Mouse (Mus musculus) gastrocnemius, postnatal 10 days (tissue): ENCODE results near the gene Scgb1b11. TPM values are rescaled to one million over a fixed set of nuclear protein-coding genes. Genes with fewer than 3 reads are reported as not detected.
"Not testable (repeated sequence)": the region's sequence is repeated elsewhere in the genome, so short reads cannot be mapped to it uniquely, and the experiment has no call there.

ENCODE experiments used
- DNase-seq: peaks from one replicate; pipeline ENCODE4 v3.0.0; 2021; ENCODE audit warnings: mixed read lengths
- long read RNA-seq, 2 experiments: library from polyadenylated mRNA; stranded (forward); transcript quantifications; one replicate each; pipeline ENCODE4 v2.0.0; 2021
- total RNA-seq, 2 experiments: library from RNA; stranded (reverse); gene quantifications; 2 replicates each; pipeline ENCODE4 v1.2.3; 2021

The Scgb1b11 gene
- total RNA-seq: not detected
- long read RNA-seq, experiment 1: 0 reads
- long read RNA-seq, experiment 2: 0 reads

- DNase-seq: not testable (repeated sequence)
These were observed at the start of gene Scgb1b11 for GRCm38 (mm10) chr7:32222540-32222939. TSS of gene Scgb1b11 (plus strand) at chr7:32222840.

GRCm38 (mm10) chr7:32211045-32211444 is 11.6 kb upstream of the Scgb1b11 start, which contains the start of gene Scgb2b11:
TSS of gene Scgb2b11 (minus strand) at chr7:32211145.
- not testable (repeated sequence) for DNase-seq

Other genes starting within 250 kb of the Scgb1b11 start
- not detected for gene Scgb1b10, start 122.0 kb upstream of the Scgb1b11 start, total RNA-seq
- not detected for gene Scgb2b11, start 11.7 kb upstream of the Scgb1b11 start, total RNA-seq
- not detected for gene Scgb2b12, start 104.4 kb downstream of the Scgb1b11 start, total RNA-seq
- gene Scgb1b12, start 111.3 kb downstream of the Scgb1b11 start, total RNA-seq: not detected
- gene Scgb1b29, start 218.7 kb downstream of the Scgb1b11 start, total RNA-seq: not detected